Mouse (Mus musculus) liver, postnatal 0 days (tissue): ENCODE measurements around the gene Olfr695.
"Not testable (repeated sequence)": the region's sequence is repeated elsewhere in the genome, so short reads cannot be mapped to it uniquely, and the experiment has no call there.

Experiments used
- CTCF ChIP-seq: sonication (generic); IDR thresholded peaks from 2 replicates; pipeline ENCODE4 v1.5.1; 2016; ENCODE audit warnings: antibody characterized with exemption, low read depth
- EP300 ChIP-seq: IDR thresholded peaks from 2 replicates; pipeline ENCODE4 v1.6.1; 2016; ENCODE audit warnings: antibody characterized with exemption, low read depth, mild to moderate bottlenecking

GRCm38 (mm10) chr7:106725654-106726053 lies 9.5 kb upstream of the Olfr695 start:
- TF ChIP-seq CTCF, EP300: not testable (repeated sequence)
